Mouse (Mus musculus) natural killer cell, adult 2 months (primary cell): ENCODE data around the gene Trim42.
A peak's percentile ranks its signal among the peaks of the same experiment; 100 is the strongest.

ENCODE experiments used
- DNase-seq, 2 experiments: peaks; one replicate each; pipeline ENCODE4 v3.0.0; 2022; ENCODE audit warnings: low spot score in 2 of 2

Trim42 gene

GRCm38 (mm10) chr9:97369591-97369990, at the start of gene Trim42:
TSS of gene Trim42 (minus strand) at chr9:97369958.
- no peak for DNase-seq

- no peak for DNase-seq
These were observed 45.3 kb upstream of the Trim42 start for GRCm38 (mm10) chr9:97414876-97415668.

GRCm38 (mm10) chr9:97408142-97408541, 38.4 kb upstream of the Trim42 start:
- DNase-seq: no peak

GRCm38 (mm10) chr9:97356441-97356840, 13.3 kb downstream of the Trim42 start:
- no peak for DNase-seq

- no peak for DNase-seq
These were observed 24.9 kb downstream of the Trim42 start for GRCm38 (mm10) chr9:97344767-97345297.

GRCm38 (mm10) chr9:97341772-97342171, 28.0 kb downstream of the Trim42 start:
- DNase-seq: no peak

GRCm38 (mm10) chr9:97322846-97323245, 46.9 kb downstream of the Trim42 start:
- DNase-seq: no peak

- no peak for DNase-seq
These were observed 47.6 kb downstream of the Trim42 start for GRCm38 (mm10) chr9:97322120-97322519.

GRCm38 (mm10) chr9:97315421-97316055, 54.2 kb downstream of the Trim42 start:
- no peak for DNase-seq

- no peak for DNase-seq
These were observed 58.1 kb downstream of the Trim42 start for GRCm38 (mm10) chr9:97311614-97312013.

GRCm38 (mm10) chr9:97309509-97310053, 60.2 kb downstream of the Trim42 start:
- DNase-seq: no peak

- DNase-seq: peak in 1 of 2 experiments; percentile 12
These were observed 61.9 kb downstream of the Trim42 start for GRCm38 (mm10) chr9:97307705-97308485.
